Comparison of ENCODE assay signal across 22 mouse cellular contexts in genomic region chr10:111889111-111889510, GRCm38 (mm10).
DNase-seq lines count a peak whose midpoint lies in the region; ATAC-seq lines count a peak whose summit lies in the region.
"Had no signal": no experiment of that assay in that cellular context is flagged by ENCODE, and none has a peak within 500 bp of the region (broad histone marks: within the 10 kb centered on the region; RNA-seq: fewer than 3 reads in every experiment).

No protein-coding gene starts in this region.

- H3K9ac ChIP-seq in forebrain, embryonic 14.5 days (ENCODE audit: low read length), result no peak overlapping the region
- no peak overlapping the region for H3K9ac ChIP-seq in forebrain, embryonic 12.5 days
- H3K9ac ChIP-seq: embryonic facial prominence, embryonic 12.5 days; embryonic facial prominence, embryonic 15.5 days; hindbrain, embryonic 13.5 days; intestine, embryonic 15.5 days had no signal

- WGBS in forebrain, embryonic 14.5 days, result 95% methylated on average over 5 of the region's 5 CpGs
- WGBS in forebrain, embryonic 12.5 days, result 97% methylated on average over 5 of the region's 5 CpGs

- H3K4me1 ChIP-seq in forebrain, embryonic 14.5 days (ENCODE audit: control insufficient read depth, insufficient read depth, low read length), result no peaks in the 10 kb centered on the region
- no peaks in the 10 kb centered on the region for H3K4me1 ChIP-seq in forebrain, embryonic 12.5 days
- H3K4me1 ChIP-seq: intestine, embryonic 15.5 days had no signal

- DNase-seq in cerebellum, postnatal 10 days, result peak; percentile 55 to 63
- no peak for DNase-seq in cerebellum, postnatal 25 days
- peak; percentile 41 for DNase-seq in forebrain, embryonic 14.5 days (ENCODE audit: low spot score)
- DNase-seq in layer of hippocampus, postnatal 14 days (ENCODE audit: low spot score in 2 of 2), result peak; percentile 35 to 77
- DNase-seq in layer of hippocampus, adult 11-12 months (ENCODE audit: low spot score), result no peak
- no peak for DNase-seq in spleen, postnatal 10 days (ENCODE audit: low spot score in 2 of 2)
- DNase-seq: adrenal gland, adult 8-10 months; adrenal gland, postnatal 25 days; cerebellum, adult 2 months; cerebellum, adult 9-11 months; gastrocnemius, postnatal 10 days; gastrocnemius, postnatal 36 days; kidney, adult 11 months had no signal

- H3K9me3 ChIP-seq in forebrain, embryonic 14.5 days (replicated peaks; ENCODE audit: control insufficient read depth, low read length), result no peaks in the 10 kb centered on the region
- no peaks in the 10 kb centered on the region for H3K9me3 ChIP-seq in forebrain, embryonic 12.5 days
- H3K9me3 ChIP-seq: embryonic facial prominence, embryonic 12.5 days; embryonic facial prominence, embryonic 15.5 days; hindbrain, embryonic 10.5 days; hindbrain, embryonic 13.5 days; intestine, embryonic 15.5 days had no signal

- H3K4me2 ChIP-seq in forebrain, embryonic 14.5 days (ENCODE audit: low read length), result no peak overlapping the region
- no peak overlapping the region for H3K4me2 ChIP-seq in forebrain, embryonic 12.5 days
- H3K4me2 ChIP-seq: embryonic facial prominence, embryonic 12.5 days; embryonic facial prominence, embryonic 15.5 days; heart, embryonic 11.5 days; hindbrain, embryonic 13.5 days; intestine, embryonic 15.5 days had no signal

- H3K36me3 ChIP-seq in forebrain, embryonic 14.5 days (ENCODE audit: control insufficient read depth, insufficient read depth, low read length), result no peaks in the 10 kb centered on the region
- H3K36me3 ChIP-seq in forebrain, embryonic 12.5 days (replicated peaks), result no peaks in the 10 kb centered on the region
- H3K36me3 ChIP-seq: embryonic facial prominence, embryonic 12.5 days; embryonic facial prominence, embryonic 15.5 days; hindbrain, embryonic 10.5 days; hindbrain, embryonic 13.5 days; intestine, embryonic 15.5 days had no signal

- H3K27me3 ChIP-seq in forebrain, embryonic 14.5 days (replicated peaks; ENCODE audit: control insufficient read depth, insufficient read depth, low read length), result no peaks in the 10 kb centered on the region
- no peaks in the 10 kb centered on the region for H3K27me3 ChIP-seq in forebrain, embryonic 12.5 days
- H3K27me3 ChIP-seq: embryonic facial prominence, embryonic 12.5 days; embryonic facial prominence, embryonic 15.5 days; hindbrain, embryonic 13.5 days; intestine, embryonic 15.5 days had no signal

- H3K27ac ChIP-seq in forebrain, embryonic 14.5 days (ENCODE audit: low read depth, low read length), result no peak overlapping the region
- no peak overlapping the region for H3K27ac ChIP-seq in forebrain, embryonic 12.5 days
- H3K27ac ChIP-seq: embryonic facial prominence, embryonic 12.5 days; embryonic facial prominence, embryonic 15.5 days; hindbrain, embryonic 10.5 days; hindbrain, embryonic 13.5 days; intestine, embryonic 15.5 days had no signal

- no peak for ATAC-seq in forebrain, embryonic 14.5 days
- ATAC-seq in forebrain, embryonic 12.5 days (ENCODE audit: low FRiP score), result no peak
- ATAC-seq: activated CD4-positive, CD25-positive, alpha-beta regulatory T cell, adult 4 months; hindbrain, embryonic 16.5 days; intestine, embryonic 15.5 days had no signal

- no peak overlapping the region for H3K4me3 ChIP-seq in forebrain, embryonic 14.5 days (ENCODE audit: low read depth, low read length)
- H3K4me3 ChIP-seq in forebrain, embryonic 12.5 days (replicated peaks), result no peak overlapping the region
- H3K4me3 ChIP-seq: embryonic facial prominence, embryonic 12.5 days; embryonic facial prominence, embryonic 15.5 days; hindbrain, embryonic 10.5 days; hindbrain, embryonic 13.5 days; intestine, embryonic 15.5 days had no signal

Comparison
In these comparisons a context has a peak if more than half of its experiments do, and no peak if none do; other contexts are left out.
1. DNase-seq: peak in cerebellum, postnatal 10 days (2 of 2), forebrain, embryonic 14.5 days (single experiment) and layer of hippocampus, postnatal 14 days (2 of 2); none in cerebellum, postnatal 25 days (0 of 2), layer of hippocampus, adult 11-12 months (single experiment) and spleen, postnatal 10 days (0 of 2).